Mouse (Mus musculus) gastrocnemius, adult 18-20 months (tissue): Measurements from ENCODE around the gene Rgr. TPM values are rescaled to one million over a fixed set of nuclear protein-coding genes. Genes with fewer than 3 reads are reported as not detected.
A peak's percentile ranks its signal among the peaks of the same experiment; 100 is the strongest.

Source experiments
- DNase-seq: peaks from one replicate; pipeline ENCODE4 v3.0.0; 2021; ENCODE audit warnings: low spot score
- long read RNA-seq, 2 experiments: library from polyadenylated mRNA; stranded (forward); transcript quantifications; one replicate each; pipeline ENCODE4 v2.0.0; 2021
- total RNA-seq, 2 experiments: library from RNA; stranded (reverse); gene quantifications; 2 replicates each; pipeline ENCODE4 v1.2.3; 2021

Gene Rgr
- not detected for total RNA-seq
- long read RNA-seq, experiment 1 = 0 reads
- long read RNA-seq, experiment 2 = 0 reads

- no peak for DNase-seq
Observed at GRCm38 (mm10) chr14:37048914-37049410, at the start of gene Rgr. Gene Rgr, minus strand, starts transcription at chr14:37048964.

- DNase-seq = no peak
Observed at GRCm38 (mm10) chr14:37097956-37098530, 49.3 kb upstream of the Rgr start, which contains the start of gene Cdhr1. Gene Cdhr1, minus strand, starts transcription at chr14:37098347.

DNA sequence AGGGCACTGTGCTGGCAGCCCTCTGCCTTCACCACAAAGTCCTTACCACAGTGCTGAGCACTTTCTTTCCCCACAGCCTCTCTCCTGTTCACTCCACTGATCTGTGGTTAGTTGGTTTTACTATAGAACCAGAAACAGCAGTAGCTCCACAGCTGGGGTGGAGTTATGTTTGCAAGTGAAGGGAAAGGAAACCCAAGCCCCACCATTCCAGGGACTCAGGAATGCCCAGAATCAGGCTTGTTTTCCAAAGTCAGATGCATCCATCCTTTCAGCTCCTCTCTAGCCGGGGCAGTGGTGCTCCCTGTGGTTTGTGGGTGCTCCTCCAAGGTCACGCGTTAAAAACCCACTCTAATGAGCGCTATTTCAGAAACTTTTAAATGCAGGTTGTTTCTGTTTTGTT lies 46.8 kb upstream of the Rgr start:
- no peak for DNase-seq

DNA sequence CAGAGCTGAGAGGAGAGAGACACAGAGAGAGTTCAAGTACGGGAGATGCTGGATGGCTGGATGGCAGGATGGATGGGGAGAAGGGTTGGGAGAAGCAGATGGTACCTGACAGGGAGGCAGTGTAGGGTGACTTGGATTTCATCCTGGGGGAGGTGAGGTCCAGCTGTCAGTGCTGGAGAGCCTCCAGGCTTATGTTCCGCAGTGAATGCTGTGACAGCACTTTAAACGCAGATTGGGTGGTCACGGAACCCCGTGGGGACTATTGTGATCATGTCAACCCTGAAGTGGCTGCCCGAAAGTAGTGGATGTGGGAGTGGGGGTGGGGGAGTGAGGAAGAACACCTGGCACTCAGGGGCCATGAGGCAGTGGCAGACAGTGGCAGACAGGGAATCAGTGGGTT lies 45.7 kb upstream of the Rgr start:
- DNase-seq = no peak

DNA sequence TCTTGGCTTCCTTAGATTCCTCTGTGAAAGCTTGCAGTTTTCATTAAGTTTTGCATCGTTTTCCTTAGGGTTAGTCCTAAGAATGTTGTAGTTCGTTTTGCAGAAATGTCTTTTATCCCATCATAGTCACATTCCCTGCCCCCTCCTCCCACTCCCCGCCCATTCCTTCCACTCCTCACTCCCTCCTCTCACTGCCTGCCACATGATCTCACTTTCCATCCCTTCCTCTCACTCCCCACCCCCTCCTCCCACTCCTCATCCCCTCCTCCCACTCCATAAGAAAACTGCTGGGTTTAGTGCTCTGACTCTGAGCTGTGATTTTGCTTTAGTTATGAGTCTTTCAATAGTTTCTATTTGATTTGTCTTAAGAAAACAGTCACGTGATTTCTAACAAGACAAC lies 35.0 kb upstream of the Rgr start:
- DNase-seq = no peak

DNA sequence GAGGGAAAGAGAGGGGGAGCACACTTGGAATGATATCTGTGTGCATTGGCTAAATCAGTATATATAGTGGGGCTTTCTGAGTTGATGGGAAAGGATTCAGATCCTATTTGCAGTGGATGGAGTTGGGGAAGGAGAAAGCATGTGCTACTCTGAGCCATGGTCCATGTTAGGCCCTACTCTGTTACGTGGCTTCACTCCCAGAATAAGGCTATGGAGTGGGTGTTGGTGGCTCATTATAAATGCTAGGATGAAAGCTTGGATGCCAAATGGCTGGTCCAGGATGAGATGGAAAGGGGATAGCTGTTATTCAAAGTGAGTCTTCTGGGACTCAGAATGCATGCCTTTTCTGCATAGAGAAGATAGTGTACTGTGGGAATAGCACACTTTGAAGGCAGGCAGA lies 32.0 kb upstream of the Rgr start:
- no peak for DNase-seq

GRCm38 (mm10) chr14:37068516-37068915 lies 19.8 kb upstream of the Rgr start:
- DNase-seq = no peak

GRCm38 (mm10) chr14:37067629-37068028 lies 18.9 kb upstream of the Rgr start, which contains the start of gene Lrit2:
Gene Lrit2, plus strand, starts transcription at chr14:37067929.
- no peak for DNase-seq

GRCm38 (mm10) chr14:37066636-37067035 lies 17.9 kb upstream of the Rgr start:
- no peak for DNase-seq

DNA sequence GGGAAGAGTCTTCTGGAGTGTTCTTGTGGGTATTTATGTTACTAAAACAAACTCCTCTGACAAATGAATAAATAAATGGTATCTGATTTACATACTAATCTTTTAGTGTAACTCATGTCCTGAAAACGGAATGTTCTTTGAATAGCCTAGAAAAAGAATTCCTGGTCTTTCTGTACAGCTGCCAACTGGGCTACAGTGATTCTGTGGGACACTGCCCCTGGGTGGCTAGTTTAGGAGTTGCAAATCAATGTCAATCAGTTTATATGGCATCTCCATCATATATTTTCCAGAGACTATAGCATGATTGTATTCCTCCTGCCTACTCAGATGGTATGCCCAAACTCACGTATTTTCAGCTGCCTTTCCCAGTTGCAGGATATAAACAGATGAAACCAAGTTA lies 16.1 kb upstream of the Rgr start:
- DNase-seq = no peak

GRCm38 (mm10) chr14:37034432-37034831 lies 14.3 kb downstream of the Rgr start:
- no peak for DNase-seq

DNA sequence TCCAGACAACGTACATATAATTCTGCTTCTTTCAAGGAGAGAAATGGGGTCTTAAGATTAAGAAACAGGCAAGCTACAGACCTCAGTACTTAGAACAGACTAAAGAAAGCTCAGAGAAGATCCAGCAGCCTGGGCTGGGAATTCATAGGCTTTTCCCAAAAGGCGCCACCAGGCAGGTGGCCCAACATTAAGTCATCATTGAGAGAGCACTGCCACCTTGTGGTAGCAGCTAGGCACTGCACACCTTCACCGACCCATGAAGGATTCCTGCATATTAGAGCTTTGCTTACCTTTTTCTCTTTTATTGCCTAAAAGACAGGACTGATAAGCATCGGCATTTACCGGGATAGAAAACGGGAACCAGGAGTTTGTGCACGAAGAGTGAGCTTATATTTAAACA lies 15.5 kb downstream of the Rgr start:
- DNase-seq = peak; percentile 67

GRCm38 (mm10) chr14:37032481-37033104 lies 16.2 kb downstream of the Rgr start:
- no peak for DNase-seq

- DNase-seq = no peak
Observed at GRCm38 (mm10) chr14:37028555-37028954, 20.2 kb downstream of the Rgr start.

- DNase-seq = no peak
Observed at GRCm38 (mm10) chr14:37027951-37028350, 20.8 kb downstream of the Rgr start.

DNA sequence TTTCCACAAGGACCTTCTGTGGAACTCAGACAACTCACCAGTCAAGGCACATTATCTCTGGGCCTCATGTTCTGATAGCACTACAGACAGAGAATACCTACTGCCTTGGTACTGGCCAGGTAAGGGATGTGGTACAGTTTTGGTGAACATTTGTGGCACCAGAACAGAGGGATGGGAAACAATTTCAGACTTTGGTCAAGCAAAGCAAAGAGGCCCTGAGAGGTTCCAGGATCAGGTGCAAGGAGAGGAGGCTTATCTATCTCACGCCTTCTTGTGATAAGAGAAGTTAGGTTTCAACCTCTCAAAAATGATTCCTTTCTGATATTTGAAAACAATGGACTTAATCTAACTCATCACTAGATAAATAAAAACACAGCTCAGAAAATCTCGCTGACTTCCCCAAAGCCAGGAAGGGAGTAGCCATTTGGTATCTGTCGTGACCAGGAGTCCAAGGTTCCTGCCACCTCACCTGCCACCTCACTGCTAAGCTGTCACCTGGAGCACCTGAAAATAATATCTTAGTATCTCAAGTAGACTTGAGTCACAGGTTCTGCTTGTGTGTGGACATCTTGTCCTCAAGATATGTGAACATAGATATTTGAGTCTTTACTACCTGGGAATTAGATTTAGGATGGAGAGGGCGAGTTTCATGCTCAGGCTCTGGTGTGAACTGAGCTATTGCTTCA lies 21.4 kb downstream of the Rgr start:
- DNase-seq = no peak

GRCm38 (mm10) chr14:37015894-37016293 lies 32.9 kb downstream of the Rgr start:
- DNase-seq = no peak

- no peak for DNase-seq
Observed at GRCm38 (mm10) chr14:37013644-37014043, 35.1 kb downstream of the Rgr start.

GRCm38 (mm10) chr14:37009686-37010085 lies 39.1 kb downstream of the Rgr start:
- DNase-seq = no peak

DNA sequence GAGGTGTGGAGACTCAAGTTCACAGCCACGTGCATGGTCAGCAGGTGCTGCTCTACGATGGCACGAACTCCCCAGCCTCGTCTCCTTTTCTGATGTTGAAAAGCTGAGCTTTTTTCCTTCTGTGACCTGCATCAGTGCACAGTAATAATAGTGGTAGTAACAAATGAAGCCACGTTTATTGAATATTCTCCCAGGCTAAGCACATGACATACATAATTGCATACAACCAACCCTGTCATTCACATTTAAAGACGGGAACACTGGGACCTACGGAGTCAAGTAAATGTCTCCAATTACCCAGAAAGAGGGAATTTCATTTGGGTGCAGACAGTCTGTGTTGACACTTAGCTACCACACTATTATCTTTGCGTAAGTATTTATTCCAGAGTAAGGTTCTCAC lies 42.3 kb downstream of the Rgr start:
- no peak for DNase-seq

GRCm38 (mm10) chr14:37005865-37006264 lies 42.9 kb downstream of the Rgr start:
- no peak for DNase-seq

- no peak for DNase-seq
Observed at GRCm38 (mm10) chr14:37003431-37004095, 45.2 kb downstream of the Rgr start.
